Mouse (Mus musculus) frontal cortex, postnatal 25 days (tissue): Measurements from ENCODE around the gene Masp2.

ENCODE experiments used
- DNase-seq, 2 experiments: peaks; one replicate each; pipeline ENCODE4 v3.0.0; 2022; ENCODE audit warnings: low spot score in 2 of 2

The Masp2 gene

DNA sequence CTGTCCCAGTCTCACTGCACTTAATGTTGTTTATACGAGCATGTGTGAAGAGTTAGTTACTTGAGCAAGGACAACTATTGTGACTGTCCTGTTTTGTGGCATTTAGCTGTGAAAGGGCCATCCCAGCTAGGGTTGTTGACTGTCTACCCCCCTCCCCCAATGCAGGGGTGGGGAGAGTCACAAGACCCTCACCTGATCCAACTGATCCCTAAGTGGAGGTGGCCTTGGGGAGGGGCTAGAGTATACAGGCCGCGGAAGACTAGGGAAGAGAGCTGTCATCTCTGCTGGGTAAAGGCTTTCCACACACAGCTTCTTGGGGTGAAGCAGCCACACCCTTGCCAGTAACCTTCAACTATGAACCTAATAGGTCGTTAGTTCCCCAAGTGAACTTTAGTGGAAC lies 2.0 kb upstream of the Masp2 start:
- no peak for DNase-seq

DNA sequence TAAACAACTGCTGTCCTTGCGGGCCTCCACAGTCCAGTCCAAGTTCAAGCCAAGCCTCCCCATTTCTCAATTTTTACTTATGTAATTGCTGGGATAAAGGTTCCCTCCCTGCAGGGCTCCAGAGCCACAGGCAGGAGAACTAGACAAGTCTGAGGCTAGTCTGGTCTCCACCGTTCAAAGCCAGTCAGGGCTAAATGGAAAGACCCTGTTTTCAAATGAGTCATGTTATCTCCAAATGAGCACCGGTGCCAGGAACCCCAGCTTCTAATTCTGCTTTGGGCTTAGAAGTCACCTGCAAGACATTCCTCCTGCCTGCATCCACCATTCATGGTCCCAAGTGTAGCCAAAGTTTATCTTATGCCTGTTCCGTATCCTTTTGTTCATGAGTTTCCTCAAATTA lies 483 bp upstream of the Masp2 start:
- no peak for DNase-seq

DNA sequence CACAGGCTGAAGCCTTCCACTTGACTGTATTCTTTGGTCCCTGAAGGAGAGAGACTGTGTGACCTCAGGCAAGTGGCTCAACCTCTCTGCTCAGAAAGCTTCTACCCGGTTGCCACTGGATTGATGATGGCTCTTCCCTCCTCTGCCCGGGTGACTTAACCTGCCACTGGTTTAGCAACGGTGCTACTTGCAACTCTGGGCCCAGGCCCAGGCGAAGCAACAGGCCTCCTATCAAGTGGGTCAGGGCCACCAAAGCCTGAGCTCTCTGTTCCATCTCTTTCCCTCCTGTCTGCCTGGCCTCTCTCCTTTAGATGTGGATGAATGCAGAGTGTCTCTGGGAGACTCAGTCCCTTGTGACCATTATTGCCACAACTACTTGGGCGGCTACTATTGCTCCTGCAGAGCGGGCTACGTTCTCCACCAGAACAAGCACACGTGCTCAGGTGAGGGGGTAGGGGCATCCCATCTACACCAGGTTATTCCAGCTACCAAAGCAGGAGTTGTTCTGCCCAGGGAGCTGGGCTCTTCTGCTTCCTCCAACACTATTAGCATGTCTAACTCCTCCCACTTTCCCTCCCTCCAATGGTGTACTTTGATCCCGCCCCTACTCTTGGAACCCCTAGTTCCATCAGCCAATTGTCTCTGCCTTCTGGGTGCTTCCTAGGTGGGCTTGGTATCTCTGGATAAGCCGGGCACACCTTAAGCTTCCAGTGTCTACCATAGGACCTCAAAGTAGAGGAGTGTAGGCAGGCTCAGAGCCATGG lies 1.2 kb downstream of the Masp2 start:
- DNase-seq = peak in 1 of 2 experiments; percentile 26

DNA sequence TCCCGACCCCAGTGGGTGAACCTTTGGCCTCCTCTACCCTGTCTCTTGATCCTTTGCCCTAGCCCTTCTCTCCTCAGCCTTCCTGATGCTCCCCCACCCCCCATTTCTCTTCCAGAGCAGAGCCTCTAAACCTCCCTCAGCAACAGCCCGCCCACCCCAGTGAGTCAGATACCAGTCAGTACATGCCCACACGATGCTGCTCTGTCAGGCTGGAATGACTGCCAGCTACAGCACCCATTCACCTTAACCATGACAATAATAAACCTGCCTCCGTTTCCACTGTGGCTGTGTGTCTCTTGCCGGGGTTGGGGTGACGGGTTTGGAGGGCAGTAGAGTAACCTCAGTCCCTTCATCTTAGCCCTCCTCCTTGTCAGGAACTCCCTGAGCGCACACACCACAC lies 1.8 kb downstream of the Masp2 start:
- DNase-seq = peak; percentile 35 to 41

DNA sequence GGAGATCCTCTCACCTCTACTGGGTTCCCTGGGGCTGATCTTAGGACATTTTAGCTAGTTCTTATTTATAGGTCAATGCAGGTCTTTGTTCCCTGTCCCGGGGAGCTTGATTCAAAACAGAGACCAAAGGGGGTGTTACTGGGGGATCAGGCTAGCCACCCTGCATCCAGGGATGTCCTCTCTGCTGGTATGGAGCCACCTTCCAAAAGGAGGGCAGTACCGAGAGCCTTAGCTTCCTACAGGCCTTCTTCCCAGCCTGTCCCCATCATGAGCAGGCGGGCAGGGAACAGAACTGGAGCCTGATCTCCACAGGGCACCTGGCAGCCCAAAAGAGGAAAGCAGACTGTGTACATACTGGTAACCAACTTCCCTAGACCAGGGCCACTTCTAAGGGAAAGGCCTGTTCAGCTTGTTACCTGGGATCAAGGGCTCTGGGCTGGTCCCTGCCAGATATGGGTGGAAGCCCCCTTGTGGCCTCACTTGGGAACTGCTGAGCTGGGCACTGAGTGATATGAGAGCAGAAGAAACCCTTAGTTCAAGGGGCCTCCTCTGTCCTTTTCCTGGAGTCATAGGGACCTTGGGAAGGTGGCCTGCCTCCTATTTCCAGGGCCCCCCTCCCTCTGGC lies 2.3 kb downstream of the Masp2 start:
- DNase-seq = peak; percentile 44 to 64

DNA sequence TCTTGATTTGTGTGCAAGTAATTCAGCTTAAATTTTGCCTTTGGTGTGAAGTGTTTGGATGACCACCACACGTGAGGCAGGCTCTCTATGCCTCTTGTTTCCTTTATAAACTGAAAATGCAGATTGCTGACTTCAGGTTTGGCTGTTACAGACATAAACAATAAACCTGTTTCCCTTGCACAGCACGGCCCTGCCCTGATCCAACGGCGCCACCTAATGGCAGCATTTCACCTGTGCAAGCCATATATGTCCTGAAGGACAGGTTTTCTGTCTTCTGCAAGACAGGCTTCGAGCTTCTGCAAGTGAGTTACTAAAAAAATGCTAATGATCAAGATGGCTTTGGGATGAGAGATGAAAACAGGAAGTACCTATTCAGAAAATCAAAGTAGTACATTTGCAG lies 5.4 kb downstream of the Masp2 start:
- DNase-seq = peak; percentile 57 to 70

DNA sequence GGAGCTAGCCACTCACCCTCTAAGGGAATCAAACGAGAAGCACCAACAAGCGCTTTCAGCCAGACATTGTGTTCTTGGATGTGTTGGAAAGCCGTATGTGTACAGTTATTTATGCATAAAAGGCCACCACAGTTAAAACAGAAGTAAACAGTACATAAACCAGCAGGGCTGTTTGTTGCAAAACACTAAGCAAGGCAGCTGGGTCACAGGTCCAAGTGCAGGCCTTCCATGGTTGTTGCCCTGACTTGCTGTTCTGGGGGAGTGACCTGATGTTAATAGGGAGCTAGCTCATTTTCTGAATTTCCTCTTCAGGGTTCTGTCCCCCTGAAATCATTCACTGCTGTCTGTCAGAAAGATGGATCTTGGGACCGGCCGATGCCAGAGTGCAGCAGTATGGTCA lies 7.5 kb downstream of the Masp2 start:
- DNase-seq = no peak

DNA sequence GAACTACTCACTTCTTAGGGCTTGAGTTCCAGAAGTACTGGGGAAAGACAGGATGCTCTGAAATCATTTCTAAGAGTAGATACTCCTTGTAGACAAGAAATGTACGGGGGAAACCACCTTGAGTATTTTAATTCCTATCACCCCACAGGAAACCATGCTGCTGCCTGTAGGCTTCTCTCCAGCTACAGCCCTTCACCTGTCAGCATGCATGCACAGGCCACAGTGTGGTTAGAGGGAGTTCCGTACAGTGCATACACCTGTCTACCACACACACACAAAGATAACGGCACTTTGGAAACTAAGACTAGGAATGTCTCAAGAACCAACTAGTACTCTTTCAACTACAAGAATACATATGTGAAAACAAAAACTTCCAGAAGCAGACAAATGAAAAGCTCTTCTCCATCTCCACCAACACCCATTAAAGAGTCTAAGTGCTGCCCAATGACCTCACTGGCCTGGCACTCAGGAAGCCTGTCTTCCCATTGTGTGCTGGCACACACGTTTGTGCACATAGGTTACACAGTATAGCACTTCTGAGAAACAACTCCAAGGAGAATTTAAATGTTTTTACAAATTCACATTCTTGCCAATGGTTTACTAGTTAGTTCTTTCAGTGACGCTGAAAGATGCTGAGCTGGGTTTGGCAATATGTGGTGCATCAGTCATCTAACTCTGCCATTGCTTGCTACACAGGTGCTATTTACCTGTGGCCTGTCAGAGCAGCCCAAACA lies 8.4 kb downstream of the Masp2 start:
- DNase-seq = no peak

DNA sequence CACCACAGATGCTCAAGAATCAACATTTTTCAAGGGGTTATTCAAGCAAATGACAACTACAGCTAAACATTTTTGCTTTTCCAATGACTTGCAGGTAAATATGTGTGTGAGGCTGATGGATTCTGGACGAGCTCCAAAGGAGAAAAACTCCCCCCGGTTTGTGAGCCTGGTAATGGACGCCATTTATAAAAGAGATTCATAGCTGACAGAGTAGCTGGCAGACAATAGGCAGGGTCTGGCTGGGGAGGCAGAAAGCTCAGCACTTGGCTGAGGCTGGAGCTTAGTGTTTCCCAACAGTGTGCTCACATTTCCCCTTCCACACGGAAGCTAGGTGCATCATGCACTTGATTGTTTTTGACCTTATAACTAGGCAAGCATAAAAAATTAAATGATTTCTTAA lies 10.2 kb downstream of the Masp2 start:
- no peak for DNase-seq

DNA sequence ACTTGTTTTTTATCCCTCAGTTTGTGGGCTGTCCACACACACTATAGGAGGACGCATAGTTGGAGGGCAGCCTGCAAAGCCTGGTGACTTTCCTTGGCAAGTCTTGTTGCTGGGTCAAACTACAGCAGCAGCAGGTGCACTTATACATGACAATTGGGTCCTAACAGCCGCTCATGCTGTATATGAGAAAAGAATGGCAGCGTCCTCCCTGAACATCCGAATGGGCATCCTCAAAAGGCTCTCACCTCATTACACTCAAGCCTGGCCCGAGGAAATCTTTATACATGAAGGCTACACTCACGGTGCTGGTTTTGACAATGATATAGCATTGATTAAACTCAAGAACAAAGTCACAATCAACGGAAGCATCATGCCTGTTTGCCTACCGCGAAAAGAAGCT lies 11.4 kb downstream of the Masp2 start:
- DNase-seq = no peak

DNA sequence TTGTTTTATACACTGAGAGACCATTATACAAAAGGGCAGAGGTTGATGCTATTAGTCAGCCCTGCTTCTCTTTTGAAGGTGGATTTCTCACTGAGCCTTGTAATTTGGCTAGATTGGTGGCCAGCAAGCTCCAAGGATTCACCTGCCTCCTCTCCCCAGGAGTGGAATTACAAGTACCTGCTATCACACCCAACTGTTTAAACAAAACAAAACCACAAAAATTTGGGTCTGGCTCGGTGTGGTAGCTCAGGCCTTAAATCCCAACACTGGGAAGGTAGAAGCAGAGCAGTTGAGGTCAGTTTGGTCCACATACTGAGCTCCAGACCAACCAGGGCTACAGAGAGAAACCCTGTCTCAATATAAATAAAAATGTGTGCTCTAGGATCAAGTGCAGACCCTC lies 17.5 kb downstream of the Masp2 start:
- no peak for DNase-seq

DNA sequence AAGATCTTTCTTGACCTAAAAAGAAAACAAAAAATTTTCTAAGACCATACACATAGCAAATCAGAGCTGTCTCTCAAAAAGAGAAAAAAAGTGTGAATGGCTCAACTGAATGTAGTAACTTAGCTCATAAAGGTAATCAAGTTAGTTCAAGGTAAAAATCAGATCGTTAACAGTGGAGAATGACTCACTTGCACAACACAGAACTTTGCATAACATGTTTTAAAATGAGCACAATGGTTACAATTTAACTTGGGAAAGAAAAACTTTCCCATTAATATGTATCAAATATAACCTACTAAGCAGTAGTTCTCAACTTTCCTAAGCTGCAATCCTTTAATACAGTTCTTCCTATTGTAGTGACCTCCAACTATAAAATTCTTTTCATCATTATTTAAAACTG lies 18.4 kb downstream of the Masp2 start:
- DNase-seq = no peak

DNA sequence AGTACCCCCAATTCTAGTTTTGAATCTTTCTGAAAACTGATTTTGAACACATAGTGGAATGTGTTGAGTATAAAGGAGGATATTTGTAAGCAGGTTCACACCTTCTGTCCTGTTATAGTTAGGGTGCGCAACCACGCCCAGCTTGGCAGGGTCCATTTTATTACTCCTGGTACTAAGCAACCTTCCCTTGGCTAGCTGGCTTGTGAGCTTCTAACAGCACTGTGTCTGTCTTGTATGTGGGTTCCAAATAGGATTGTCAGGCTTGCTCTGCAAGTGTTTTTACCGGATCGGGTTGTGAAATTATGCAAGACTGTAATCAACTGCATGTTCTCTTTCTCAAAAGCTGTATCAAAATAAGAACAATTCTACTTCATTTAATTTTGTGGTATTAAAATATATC lies 20.1 kb downstream of the Masp2 start:
- DNase-seq = no peak

DNA sequence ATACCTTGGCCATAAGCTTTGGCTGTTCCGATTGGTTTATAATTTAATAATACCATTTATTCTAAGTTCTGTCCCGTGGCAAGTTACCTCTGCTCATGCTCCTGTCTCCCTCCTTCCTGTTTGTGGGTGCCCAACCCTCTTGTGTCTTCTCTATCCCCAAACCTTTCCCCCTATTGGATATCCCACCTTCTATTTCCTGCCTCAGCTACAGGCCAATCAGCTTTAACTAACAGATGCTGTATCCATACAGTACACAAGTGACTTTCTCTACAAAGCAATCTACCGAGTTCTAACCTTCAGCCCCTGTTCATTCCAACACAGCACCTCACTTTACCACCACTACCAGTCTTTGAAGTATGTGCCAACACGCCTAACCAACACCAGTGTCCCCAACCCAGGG lies 21.3 kb downstream of the Masp2 start:
- no peak for DNase-seq

DNA sequence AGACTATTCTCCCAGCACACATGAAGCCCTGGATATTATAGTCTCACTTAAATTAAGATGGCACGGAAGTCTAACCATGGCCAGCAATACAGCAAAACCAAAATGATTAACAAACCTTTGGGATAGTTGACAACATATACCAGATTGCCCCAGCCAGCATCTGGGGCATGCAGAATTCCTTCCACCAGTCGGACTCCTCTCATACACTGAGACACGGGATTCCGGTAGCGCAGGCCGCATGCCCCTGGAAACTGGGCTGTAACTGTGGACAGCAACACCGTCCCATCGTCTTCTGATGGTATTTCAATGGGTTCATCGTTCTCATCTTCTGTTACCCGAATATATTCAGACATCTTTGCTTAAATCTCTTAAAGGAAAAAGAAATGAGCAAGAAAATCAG lies 22.7 kb downstream of the Masp2 start:
- DNase-seq = no peak

DNA sequence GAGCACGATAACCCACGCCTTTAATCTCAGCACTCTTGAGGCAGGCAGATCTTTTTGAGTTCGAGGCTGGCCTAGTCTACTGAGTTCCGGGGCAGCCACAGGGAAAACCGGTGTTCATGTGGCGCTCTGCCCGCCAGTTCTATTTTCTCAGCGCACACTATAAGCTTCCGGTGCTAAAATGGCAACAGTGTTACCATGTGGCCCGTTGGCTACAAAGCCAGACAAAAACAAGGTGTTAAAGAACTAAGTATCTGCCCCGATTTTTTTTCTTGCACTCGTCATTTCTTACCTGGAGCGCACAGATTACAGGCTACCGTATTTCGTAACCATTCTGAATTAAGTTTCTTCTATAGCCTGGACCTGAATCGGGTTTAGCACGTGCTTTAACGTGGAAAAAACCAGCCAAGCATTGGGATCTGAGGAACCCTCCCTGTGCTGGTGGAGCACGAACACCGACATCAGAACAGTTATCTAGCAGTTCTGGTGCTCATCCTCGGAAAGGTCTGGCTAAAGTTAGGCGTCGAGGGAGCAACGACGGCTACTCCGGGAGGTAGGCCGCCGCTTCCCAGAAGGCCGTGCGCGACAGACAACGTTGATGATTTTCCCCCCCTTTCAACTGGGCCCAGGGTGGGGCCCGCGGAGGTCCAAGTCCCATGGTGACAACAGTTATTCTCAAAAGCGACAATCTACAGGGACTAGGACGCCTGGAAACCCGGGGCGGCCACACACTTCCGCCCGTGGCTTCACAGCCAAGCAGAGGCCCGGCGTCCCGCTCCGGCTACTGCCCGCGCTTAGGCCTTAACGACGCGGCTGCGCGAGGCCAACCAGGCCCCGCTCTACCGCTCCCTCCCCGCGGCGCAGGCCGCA lies 23.6 kb downstream of the Masp2 start:
- DNase-seq = no peak

DNA sequence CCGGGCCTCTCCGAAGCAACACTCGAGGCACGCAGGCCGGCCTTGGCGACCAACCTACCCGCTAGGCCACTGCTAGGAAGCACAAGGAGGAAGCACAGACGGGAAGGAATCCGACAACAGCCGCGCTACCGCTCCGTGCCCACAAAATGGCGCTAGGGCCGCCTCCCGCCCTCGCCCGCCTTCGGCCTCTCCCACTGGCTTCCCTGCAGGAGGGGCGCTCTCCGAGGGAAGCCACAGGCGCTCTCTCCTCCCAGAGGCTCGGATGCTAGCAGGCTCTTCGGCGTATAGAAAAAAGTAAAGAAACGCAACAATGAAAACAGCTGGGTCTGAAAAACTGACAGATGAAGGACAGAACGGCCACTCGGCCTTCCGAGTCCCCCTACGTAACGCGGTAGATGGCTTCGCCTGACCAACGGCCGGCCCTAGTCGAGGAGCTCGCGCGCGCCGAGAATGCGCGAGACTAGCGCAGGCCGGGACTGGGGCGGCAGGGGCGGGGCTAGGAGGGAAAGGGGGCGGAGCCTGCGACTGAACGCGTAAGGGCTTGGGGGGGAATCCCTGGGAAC lies 24.4 kb downstream of the Masp2 start, which contains the start of gene Tardbp:
Tardbp (minus strand) TSS at position 397 of the 563 bp plus-strand sequence.
- DNase-seq = peak; percentile 79 to 91

DNA sequence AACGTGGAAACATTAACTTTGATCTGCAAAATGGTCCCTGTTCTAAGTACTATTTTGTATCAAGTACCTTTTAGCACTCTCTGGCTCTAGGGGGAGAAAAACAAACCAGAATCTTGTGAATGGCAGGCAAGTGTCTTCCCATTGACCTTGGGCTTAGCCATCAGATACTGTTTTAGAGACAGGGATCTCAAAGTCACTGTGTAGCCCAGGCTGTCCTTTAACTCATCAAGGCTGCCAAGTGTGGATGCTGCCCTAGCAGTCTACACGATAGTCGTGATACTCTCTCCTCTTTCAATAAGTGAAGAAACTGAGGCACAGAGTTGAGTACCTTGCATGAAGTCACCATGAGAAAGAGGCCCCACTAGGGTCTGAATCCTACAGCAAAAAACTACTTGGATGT lies 24.9 kb downstream of the Masp2 start:
- DNase-seq = no peak

DNA sequence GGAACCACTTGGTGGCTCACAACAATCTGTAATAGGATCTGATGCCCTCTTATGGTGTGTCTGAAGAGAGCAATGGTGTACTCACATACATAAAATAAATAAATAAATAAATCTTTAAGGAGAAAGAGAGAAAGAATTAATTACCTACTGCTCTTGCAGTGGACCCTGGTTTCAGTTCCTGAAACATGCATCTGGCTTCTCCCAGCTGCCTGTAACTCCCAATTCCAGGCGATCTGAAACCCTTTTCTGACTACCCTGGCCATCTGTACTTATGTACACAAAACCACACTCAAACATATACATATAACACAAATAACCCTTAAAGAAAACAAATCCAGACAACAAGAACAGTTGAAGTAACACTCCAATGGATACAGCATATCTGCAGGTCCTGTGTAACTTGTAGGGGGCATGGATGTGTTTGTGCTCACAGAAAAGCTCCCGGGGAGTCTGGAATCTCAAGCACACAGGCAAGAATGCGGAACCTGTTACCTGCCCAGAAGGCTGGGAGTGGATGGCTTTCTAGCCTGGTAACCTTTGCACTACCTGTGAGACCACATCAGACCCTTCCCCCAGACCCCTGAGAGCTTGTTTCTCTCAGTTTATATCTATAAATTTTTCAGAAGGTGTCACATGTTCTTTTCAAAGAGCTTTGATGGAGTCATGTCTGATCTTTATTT lies 29.8 kb downstream of the Masp2 start:
- no peak for DNase-seq

DNA sequence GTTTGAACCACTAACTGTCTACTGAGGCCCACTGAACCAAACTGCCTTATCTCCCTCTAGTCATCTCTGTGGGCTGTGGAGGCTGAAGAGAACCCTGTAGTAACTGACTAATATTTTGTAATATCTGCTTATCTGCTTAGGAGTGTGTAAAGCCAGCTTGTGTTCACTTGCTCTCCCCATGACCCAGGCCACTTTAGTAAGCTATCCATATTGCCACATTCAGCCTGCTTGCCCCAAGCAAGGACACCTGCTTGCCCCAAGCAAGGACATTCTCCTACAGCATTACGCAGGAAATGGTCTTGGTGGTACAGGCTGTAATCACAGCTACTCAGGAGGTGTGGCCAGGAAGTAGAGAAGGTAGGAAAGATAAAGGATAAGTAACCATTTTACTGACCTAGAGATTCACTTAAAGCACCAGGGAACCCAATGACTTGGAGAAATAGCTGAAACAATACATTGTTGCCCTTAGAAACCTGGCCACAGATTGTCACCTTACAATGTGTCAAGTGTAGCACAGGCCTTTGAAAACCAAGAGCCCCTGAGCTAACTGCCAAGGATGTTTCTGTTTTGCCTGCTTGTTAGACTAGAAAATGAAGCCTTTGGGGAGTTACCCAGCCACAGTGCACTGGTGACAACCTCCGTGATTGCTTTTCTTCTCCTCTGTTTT lies 31.2 kb downstream of the Masp2 start:
- DNase-seq = no peak
